Mouse (Mus musculus): ENCODE results near the gene Prps1.

DNA sequence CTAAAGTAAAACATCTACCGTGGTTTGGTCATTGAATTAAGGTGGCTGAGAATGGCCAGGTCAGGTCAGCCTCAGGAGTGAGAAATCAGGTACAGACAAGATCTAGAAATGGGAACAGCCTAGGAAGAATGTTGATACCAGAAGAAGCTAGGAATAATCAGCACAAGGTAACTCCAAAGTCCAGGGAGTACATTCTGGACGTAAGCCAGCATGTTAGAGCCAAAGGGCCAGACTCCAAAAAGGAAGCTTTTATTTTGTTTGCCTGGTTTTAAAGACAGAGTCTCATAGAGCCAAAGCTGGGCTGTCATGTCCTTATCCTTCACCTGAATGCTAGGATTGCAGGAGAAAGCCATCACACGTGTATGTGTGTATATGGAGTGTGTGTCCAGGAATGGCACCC lies 6.3 kb upstream of the Prps1 start:
- TF ChIP-seq CTCF (IDR thresholded peaks at IDR 0.05; ENCODE audit: low read depth, low read length) (no peak), POLR2A (IDR thresholded peaks at IDR 0.05; ENCODE audit: extremely low read depth, insufficient read depth, low read length) (no peak)

Data from liver, adult 2 months (tissue).